Mouse (Mus musculus) gastrocnemius, postnatal 10 days (tissue): ENCODE data around the gene Prrt2. TPM values are rescaled to one million over a fixed set of nuclear protein-coding genes. Genes with fewer than 3 reads are reported as not detected.
A peak's percentile ranks its signal among the peaks of the same experiment; 100 is the strongest.

Experiments used
- DNase-seq: peaks from one replicate; pipeline ENCODE4 v3.0.0; 2021; ENCODE audit warnings: mixed read lengths
- long read RNA-seq, 2 experiments: library from polyadenylated mRNA; stranded (forward); transcript quantifications; one replicate each; pipeline ENCODE4 v2.0.0; 2021
- total RNA-seq, 2 experiments: library from RNA; stranded (reverse); gene quantifications; 2 replicates each; pipeline ENCODE4 v1.2.3; 2021

The Prrt2 gene
- 1 to 10 TPM; 1.9 to 4.6 TPM for total RNA-seq
- long read RNA-seq, experiment 1, partial matches to known transcripts = 1 of 1 reads
- long read RNA-seq, experiment 1, other reads (novel, unspliced or antisense) = 0 of 1 reads
- long read RNA-seq, experiment 2 = 0 reads

DNA sequence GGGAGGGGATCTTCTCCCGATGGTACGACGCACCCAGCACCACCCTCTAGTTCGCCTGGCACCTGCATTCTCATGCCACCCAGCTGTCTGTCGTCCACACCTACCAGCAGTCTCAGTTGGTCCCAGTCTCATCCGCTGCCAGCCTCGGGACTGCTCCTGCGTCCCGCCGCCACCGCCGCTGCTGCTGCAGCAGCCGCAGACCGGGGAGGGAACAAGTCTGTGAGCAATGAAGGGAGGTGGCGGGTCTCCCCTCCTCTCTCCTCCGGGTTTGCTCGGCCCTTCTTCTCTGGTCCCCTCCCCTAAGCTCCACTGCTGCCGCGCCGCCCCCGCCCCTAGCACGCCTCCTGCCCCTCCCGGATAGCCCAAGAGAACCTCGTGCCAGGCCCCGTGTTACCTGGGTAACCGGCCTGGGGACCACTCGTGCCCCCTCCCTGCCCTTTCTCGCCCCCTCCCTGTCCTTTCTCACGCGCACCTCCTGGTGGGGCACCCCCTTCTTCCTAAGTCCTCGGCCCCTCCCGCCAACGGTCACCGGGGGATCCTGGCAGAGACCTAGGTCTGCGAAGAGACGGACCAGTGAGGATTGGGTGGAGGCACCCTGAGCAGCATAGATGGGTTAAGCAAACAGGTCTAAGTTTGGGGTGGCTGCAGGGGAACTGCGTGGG lies at the start of gene Prrt2, which contains the start of gene Gm42742:
Gene Prrt2, minus strand, starts transcription at position 311 of the 662 bp plus-strand sequence.
Gene Gm42742, minus strand, starts transcription at position 197 of the 662 bp plus-strand sequence.
- DNase-seq = peak; percentile 58

- DNase-seq = no peak
Observed at GRCm38 (mm10) chr7:127066317-127066716, 45.3 kb upstream of the Prrt2 start.

DNA sequence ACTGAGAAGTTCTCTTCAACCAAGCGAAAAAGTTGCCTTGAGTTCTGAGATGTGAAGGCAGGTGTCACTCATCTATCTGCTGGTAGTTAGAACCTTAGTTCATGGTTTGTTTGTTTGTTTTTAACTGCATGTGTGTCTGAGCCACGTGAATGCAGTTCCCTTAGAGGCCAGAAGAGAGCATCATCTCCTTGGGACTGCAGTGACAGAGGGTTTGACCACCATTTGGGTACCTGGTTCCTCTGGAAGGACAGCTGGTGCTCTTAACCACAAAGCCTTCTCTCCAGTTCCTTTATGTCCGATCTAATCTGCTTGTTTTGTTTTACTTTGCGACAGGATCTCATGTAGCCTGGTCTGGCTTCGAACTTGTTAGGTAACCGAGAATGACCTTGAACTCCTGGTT lies 44.5 kb upstream of the Prrt2 start:
- DNase-seq = no peak

GRCm38 (mm10) chr7:127055026-127055585 lies 34.1 kb upstream of the Prrt2 start:
- DNase-seq = no peak

GRCm38 (mm10) chr7:127041851-127042672 lies 21.1 kb upstream of the Prrt2 start, which contains the start of gene Kif22:
Gene Kif22, minus strand, starts transcription at chr7:127042471.
- DNase-seq = peak; percentile 86

- no peak for DNase-seq
Observed at GRCm38 (mm10) chr7:127031244-127031643, 10.2 kb upstream of the Prrt2 start.

- DNase-seq = no peak
Observed at GRCm38 (mm10) chr7:127030172-127030571, 9.2 kb upstream of the Prrt2 start.

- no peak for DNase-seq
Observed at GRCm38 (mm10) chr7:127027885-127028284, 6.9 kb upstream of the Prrt2 start.

DNA sequence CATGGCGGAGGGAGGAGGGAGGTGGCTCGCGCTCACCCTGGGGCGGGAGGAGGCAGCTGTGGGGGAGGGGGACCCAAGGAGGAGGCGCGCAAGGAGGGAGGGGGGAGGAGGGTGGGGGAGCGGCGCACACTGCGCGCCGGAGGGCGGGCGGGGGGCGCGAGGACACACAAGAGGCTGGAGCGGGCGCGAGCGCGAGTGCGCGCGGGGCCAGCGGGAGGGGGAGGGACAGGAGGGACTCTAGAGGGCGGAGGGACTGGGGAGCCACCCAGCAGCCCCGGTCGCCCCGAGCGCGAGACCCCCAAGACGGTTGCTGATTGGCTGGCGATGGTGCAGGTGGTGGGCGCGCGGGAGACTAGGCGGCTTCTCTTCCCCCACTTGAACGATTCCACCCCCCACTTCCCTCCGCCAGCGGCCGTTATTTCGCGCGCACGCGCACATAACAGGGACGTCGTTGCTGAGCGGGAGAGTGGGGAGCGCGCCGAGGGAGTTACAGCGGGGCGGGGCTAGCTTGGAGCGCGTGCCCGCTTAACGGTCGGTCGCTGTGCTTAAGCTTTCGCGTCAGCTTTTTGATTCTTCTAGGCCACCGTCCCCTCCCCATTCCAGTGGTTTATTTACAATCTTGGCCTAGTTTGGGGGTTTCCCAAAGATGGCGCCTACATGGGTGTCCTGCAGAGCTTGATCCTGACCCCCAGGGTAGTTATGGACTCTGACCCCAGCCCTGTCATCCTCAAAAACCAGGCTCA lies 6.1 kb upstream of the Prrt2 start, which contains the start of gene Maz:
Gene Maz, minus strand, starts transcription at position 54 of the 743 bp plus-strand sequence.
- DNase-seq = peak; percentile 99

DNA sequence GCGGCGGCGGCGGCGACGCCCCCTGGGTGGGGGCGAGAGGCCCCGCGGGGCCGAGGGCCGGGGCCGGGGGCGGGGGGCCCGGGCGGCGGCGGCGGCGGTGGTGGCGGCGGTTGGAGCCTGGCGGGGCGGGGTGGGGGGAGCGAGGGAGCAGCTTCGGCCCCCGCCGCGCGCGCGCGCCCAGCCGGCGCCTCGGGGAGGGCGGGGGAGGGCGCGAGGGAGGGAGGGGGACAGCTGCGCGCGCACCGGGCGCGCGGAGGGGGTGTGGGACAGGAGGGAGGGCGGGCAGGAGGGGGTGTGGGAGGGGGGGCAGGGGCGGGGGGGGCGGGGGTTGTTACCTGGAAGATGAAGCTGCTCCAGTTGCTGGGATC lies 5.6 kb upstream of the Prrt2 start:
- DNase-seq = peak; percentile 92

GRCm38 (mm10) chr7:127026161-127026600 lies 5.2 kb upstream of the Prrt2 start:
- DNase-seq = peak; percentile 66

- DNase-seq = peak; percentile 61
Observed at GRCm38 (mm10) chr7:127025556-127026160, 4.6 kb upstream of the Prrt2 start.

- peak; percentile 67 for DNase-seq
Observed at GRCm38 (mm10) chr7:127024755-127025555, 3.9 kb upstream of the Prrt2 start.

GRCm38 (mm10) chr7:127023896-127024690 lies 3.1 kb upstream of the Prrt2 start:
- DNase-seq = no peak

DNA sequence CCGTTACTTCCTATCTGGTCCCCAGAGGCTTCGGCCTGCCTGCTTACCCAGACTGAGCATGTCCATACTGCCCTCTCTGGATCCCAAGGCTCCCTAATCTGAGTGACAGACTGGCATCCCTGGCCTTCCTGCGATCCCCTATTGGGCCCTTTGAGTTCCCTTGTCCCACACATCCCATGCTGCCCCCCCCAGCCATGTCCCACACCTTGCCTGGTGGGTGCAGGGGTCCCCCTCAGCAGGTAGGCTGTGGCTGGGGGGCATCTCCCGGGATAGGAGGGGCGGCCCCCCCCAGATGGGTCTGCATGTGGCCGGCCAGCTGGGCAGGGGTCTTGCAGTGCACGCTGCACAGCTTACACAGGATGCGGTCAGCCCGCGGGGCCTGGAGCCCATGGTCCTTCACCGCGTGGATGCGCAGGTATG lies 2.3 kb upstream of the Prrt2 start:
- peak; percentile 16 for DNase-seq

- DNase-seq = no peak
Observed at GRCm38 (mm10) chr7:127022528-127023271, 1.7 kb upstream of the Prrt2 start.

- DNase-seq = no peak
Observed at GRCm38 (mm10) chr7:127021563-127022527, 834 bp upstream of the Prrt2 start.

DNA sequence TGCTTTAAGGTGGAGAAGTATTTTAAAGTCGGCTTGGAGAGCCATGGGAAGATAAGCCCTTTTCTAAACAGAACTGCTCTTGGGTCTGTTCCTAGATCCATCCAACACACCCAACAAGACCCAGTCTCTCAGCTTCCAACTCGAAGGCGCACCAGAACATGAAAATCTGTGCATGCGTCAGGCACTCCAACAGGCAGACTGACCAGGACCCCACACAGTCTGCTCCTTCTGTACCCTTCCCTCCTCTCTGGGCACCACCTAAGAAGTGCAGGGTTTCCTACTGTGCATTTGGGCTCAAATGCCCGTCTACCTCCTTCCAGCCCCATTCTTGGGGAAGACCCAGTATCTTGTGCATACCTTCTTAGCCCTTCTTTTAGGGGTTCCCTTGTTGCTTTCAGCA lies 520 bp downstream of the Prrt2 start:
- no peak for DNase-seq
